Mouse (Mus musculus): ENCODE measurements around the gene Ccni.

DNA sequence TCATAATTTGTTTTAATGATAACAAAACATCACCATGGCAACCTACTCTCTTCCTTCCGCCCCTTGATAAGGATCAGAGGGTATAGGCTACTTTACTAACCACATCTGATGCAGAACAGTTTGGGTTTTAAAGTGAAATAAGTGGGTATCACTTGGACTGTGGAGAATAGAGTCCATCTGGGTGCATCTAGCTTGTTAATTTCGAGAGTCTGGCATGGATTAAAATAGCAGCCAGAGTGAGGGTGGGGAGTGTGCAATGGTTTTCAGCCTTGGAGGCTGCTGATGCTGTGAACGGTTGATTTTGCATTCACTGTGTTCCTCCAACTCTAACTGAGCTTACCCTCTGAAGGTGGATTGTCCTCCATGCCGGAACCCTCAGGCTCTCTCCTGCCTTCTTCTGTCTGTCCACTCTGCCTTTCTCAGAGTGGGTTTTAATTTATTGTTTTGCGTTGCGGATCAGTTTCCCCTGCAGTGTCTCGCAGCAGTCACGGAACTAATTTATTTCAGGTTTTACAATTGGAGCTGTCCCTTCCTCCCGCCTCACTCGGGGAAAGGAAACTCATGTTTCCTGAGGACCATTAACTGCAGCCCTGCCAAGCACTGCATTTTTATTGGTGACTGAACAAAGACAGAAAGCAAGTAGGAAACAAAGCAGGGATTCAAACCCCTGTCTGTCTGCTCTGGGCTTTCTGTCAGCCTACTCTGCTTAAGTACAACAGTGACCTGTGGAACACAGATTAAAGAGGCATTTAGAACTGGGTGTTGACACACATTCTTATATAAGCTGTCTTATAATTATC is 72.7 kb downstream of the Ccni start:
- TF ChIP-seq EP300 (optimal IDR thresholded peaks at IDR 0.05) = no peak
- TF ChIP-seq CTCF (IDR thresholded peaks at IDR 0.05; ENCODE audit: low read depth) = no peak

Measured in stomach, postnatal 0 days (tissue).